Mouse (Mus musculus) frontal cortex, postnatal 25 days (tissue): ENCODE data around the gene Mul1.

ENCODE experiments used
- DNase-seq, 2 experiments: peaks; one replicate each; pipeline ENCODE4 v3.0.0; 2022; ENCODE audit warnings: low spot score in 2 of 2

The Mul1 gene

GRCm38 (mm10) chr4:138440062-138440461 lies 5.6 kb downstream of the Mul1 start:
- DNase-seq: no peak

GRCm38 (mm10) chr4:138444941-138445340 lies 10.5 kb downstream of the Mul1 start:
- no peak for DNase-seq

DNA sequence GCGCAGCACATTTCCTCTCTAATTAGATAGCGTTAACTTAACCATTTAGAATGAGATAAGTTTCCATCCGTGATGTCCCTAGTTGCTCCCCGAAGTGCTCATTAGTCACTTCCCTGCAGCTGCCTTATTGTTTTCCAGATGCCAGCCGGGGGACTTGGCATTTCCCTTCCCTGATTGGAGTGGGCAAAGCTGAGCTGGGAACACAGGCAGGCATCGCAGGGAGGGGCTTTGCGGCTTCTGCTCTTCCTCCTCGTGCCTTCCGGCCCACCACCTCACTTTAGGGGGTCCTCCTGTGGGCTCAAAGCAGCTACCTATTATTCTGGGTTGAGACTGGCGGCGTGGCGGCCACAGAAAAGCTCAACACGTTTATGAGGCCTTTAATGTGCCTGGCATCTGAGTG lies 12.5 kb downstream of the Mul1 start:
- DNase-seq: no peak

DNA sequence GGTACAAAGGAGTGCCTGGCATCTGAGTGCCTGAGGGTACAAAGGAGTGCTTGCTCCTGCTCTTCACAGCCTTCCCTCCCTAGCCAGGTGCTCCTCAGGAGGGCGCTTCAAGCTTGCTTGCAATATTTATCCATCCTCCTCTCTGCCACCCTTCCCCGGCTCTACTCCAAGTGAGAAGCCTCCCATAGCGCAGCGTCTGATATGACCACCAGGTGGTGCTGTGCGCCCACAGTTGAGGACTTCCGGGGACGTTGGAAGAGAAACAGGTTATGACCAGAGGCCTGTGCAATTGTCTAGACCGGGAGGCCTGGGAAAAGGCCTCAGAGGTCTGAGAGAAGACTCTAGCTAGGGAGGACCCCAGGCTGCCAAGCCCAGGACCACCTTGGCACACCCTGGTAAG lies 12.9 kb downstream of the Mul1 start:
- DNase-seq: peak; percentile 91 to 96

DNA sequence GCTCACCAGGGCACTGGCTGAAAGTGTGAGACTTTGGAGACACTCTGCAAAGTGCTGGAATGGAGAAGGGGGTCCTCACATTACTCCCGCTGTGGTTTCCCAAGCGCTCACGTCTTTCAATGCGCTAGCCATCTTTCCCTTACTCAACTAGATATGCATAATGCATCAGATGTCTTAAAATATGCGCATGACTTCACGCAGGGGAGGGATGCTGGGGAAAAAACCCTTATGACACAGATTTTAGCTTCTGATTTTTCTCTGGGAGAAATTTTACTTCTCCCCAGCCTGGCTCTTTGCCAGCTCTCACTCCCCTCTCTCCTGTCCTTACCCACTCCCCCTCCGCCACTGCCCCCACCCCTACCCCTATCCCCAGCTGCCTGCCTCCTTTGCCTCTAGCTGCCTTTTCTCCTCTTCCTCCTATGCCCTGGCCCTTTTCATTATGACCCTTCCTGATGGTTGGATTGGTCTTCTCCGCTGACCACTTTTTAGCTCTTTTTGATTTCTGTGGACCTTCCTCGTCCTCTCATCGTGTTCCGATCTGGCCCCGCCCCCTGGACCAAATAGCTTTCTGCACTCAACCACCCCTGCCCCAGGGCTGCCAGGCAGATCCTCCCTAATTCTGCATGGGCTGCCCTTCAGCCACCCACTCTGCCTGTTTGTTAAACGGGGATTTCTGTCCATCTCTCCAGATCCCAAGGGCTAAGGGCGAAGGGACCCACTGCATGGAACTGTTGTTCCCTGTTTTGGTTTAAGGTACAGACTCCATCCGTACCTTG lies 13.5 kb downstream of the Mul1 start:
- no peak for DNase-seq

GRCm38 (mm10) chr4:138448872-138449615 lies 14.6 kb downstream of the Mul1 start:
- DNase-seq: no peak

GRCm38 (mm10) chr4:138449636-138450314 lies 15.3 kb downstream of the Mul1 start:
- no peak for DNase-seq

- no peak for DNase-seq
These were observed 18.0 kb downstream of the Mul1 start for GRCm38 (mm10) chr4:138452306-138453096.

GRCm38 (mm10) chr4:138453097-138453752 lies 18.8 kb downstream of the Mul1 start:
- no peak for DNase-seq

- DNase-seq: peak; percentile 56 to 75
These were observed 19.5 kb downstream of the Mul1 start, which contains the start of gene Camk2n1 for GRCm38 (mm10) chr4:138453753-138454570. Camk2n1 (plus strand) TSS chr4:138454314.

- DNase-seq: peak; percentile 43 to 71
These were observed 20.2 kb downstream of the Mul1 start for GRCm38 (mm10) chr4:138454571-138455140.

DNA sequence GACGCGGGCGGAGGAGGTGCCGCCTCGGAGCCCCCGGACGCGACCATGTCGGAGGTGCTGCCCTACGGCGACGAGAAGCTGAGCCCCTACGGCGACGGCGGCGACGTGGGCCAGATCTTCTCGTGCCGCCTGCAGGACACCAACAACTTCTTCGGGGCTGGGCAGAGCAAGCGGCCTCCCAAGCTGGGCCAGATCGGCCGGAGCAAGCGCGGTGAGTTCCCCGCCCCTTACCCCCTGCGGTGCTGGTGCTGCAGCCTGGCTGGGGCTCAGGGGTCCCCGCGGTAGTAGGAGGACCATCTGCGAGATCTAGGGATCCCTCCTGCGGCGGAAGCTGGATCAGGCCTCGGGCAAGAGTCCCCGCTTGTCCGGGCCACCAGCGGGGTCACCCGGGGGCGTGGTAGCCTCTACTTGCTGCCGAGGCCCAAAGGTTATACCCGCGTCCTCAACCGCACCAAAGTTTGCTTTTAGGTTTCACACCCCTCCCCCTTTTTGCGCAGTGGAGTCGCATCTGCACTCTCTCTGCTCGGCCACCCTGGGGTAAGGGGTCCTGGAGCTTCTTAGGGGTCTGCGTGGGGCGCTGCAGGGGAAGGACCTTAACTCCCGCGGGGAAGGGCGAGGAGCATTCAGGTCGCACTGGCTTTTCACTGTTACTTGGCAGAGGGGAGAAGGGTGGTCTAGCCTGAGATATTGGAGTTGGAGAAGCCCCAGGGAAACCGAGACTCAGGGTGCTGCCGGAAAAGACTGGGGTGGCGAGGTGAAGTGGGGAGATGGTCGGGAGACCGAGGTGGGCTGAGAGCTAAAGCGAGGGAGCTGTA lies 20.9 kb downstream of the Mul1 start:
- DNase-seq: no peak

DNA sequence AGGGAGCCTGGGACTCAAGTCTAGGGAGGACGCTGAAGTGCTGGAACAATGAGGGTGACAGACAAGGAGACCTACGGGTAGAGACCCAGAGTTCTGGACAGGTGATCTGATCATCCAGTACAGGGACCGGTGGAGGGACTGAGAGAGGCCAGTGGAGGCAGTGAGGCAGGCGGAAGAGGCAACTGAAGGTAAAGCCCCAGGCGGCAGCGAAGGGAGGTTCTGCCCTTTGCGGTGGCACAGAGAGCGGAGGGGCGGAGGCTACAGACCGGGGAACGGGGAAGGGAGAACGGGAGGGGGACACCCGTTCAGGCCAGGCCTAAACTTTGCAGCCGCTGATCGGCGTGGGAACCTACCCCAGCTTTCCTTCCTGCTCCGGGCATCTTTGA lies 21.5 kb downstream of the Mul1 start:
- no peak for DNase-seq

DNA sequence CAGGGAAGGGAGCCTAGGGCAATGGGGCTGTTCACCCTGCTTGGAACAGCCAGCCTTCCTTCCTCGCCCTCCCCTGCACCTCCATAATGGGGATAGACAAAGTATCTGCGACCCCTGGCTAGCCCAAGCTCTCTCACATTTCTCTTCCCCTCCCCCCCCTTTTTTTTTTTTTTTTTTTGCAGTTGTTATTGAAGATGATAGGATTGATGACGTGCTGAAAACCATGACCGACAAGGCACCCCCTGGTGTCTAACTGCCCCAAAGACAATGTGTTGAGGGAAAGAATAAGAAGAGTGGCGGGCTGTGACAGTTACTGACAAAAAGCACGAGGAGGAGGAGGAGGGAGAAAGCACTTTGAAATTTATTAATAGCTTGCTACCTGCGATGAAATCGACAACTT lies 22.1 kb downstream of the Mul1 start:
- no peak for DNase-seq

- DNase-seq: no peak
These were observed 22.6 kb downstream of the Mul1 start for GRCm38 (mm10) chr4:138457091-138457490.

GRCm38 (mm10) chr4:138458171-138458570 lies 23.7 kb downstream of the Mul1 start:
- no peak for DNase-seq

DNA sequence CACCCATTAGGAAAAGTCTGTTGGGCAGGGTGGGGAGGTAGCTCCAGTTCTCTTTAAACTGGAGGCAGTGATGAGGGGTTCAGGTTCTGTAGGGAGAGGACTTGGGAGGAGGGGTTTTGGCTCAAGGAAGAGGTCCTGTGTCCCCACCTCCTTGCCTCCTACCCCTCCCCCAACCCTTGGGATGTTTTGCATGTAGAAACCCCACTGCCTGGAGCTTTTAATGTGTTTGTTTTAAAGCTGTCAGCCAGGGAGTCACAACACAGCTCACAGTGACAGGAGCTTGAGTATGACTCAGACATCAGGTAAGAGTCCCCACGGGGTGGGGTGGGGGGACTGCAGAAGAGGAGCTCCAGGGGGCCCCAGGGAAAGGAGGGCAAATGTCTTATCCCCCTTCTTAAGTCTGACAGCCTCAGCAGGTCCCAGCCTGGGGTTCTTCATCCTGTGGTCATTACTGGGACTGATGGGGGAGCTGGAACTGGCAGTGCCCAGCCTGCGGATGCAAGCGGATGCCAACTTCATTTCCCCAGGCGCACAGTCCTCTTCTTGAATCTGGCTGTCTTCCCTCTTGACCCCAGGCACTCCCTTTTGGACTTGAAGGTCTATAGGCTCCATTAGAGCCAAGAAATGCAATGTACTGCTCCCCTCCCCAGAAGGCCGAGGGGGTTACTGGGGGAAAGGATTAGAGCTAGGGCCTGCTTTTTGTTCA lies 24.4 kb downstream of the Mul1 start:
- no peak for DNase-seq

DNA sequence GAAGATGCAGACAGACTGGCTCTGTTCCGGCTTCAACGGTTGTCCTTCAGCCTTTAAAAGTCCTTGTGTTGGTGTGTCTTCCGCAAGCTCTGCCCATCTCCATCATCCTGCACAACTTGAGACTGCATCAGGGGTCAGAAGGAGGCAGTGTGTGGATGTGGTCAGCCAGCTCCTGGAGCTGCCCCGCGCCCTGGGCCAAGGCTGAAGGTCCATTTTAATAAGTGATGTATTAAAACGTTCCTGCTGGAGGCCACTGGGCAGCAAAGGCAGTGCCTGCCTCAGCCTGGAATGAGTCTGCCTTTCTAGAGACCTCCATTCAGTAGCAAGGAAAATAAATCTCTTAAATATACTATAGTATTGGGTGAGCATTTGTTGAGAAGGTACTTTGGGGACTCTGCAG lies 25.3 kb downstream of the Mul1 start:
- no peak for DNase-seq

- no peak for DNase-seq
These were observed 26.4 kb downstream of the Mul1 start for GRCm38 (mm10) chr4:138460910-138461309.
